Mouse (Mus musculus) olfactory bulb, adult 2 months (tissue): ENCODE results near the gene Olfr418. TPM values are rescaled to one million over a fixed set of nuclear protein-coding genes. Genes with fewer than 3 reads are reported as not detected.
"Not testable (repeated sequence)": the region's sequence is repeated elsewhere in the genome, so short reads cannot be mapped to it uniquely, and the experiment has no call there.

Experiments
- H3K27ac ChIP-seq: fragments of 200-500 bp; 2 replicates; pipeline ENCODE4 v1.5.1; 2012; ENCODE audit warnings: low read depth, low read length; ENCODE audit not compliant: insufficient read depth
- H3K4me1 ChIP-seq: fragments of 200-500 bp; 2 replicates; pipeline ENCODE4 v1.6.1; 2012; ENCODE audit warnings: low read length; ENCODE audit not compliant: control insufficient read depth, insufficient read depth
- H3K4me3 ChIP-seq: fragments of 200-500 bp; 2 replicates; pipeline ENCODE4 v1.5.1; 2012; ENCODE audit warnings: mild to moderate bottlenecking, low read depth, low read length, moderate library complexity; ENCODE audit not compliant: insufficient read depth
- CTCF ChIP-seq: fragments of 200-500 bp; IDR thresholded peaks from 2 replicates; pipeline ENCODE4 v1.5.1; 2012; ENCODE audit warnings: low read depth, mild to moderate bottlenecking, low read length, moderate library complexity; ENCODE audit not compliant: insufficient read depth
- POLR2A ChIP-seq: fragments of 200-500 bp; IDR thresholded peaks from 2 replicates; pipeline ENCODE4 v1.6.1; 2012; ENCODE audit warnings: mild to moderate bottlenecking, low read depth, low read length, moderate library complexity; ENCODE audit not compliant: insufficient read depth
- WGBS: fragments of 180-500 bp; shearing (Covaris S2); methylation state at CpG from one replicate; pipeline ENCODE4 v1.1.7; 2018; 5-methylcytosine and 5-hydroxymethylcytosine counted together
- polyA plus RNA-seq: library from polyadenylated mRNA; stranded (reverse); fragments of >200 nt; gene quantifications from 2 replicates; pipeline ENCODE4 v1.2.4, GENCODE M21; 2012; ENCODE audit warnings: low replicate concordance; ENCODE audit not compliant: missing spikeins, insufficient read depth, insufficient read length

Gene Olfr418
- not detected in 2 replicates for polyA plus RNA-seq

GRCm38 (mm10) chr1:173265701-173266100 is at the start of gene Olfr418:
Gene Olfr418, plus strand, starts transcription at chr1:173266001.
- TF ChIP-seq CTCF (no peak), POLR2A (no peak)
- no peak within 1 kb of the TSS for H3K27ac ChIP-seq
- H3K4me1 ChIP-seq, result no peaks in the 10 kb centered on the region
- H3K4me3 ChIP-seq, result no peak within 1 kb of the TSS

GRCm38 (mm10) chr1:173216481-173216880 is 49.3 kb upstream of the Olfr418 start:
- no peak overlapping the region for H3K4me3 ChIP-seq
- TF ChIP-seq CTCF, result no peak
- TF ChIP-seq POLR2A, result no peak
- H3K27ac ChIP-seq, result no peak overlapping the region
- H3K4me1 ChIP-seq, result no peaks in the 10 kb centered on the region
- 95% methylated on average over 3 of the region's 3 CpGs for WGBS

- no peaks in the 10 kb centered on the region for H3K4me1 ChIP-seq
- TF ChIP-seq POLR2A (no peak), CTCF (no peak)
- no peak within 1 kb of the TSS for H3K4me3 ChIP-seq
- 80% methylated on average over 2 of the region's 2 CpGs for WGBS
- no peak within 1 kb of the TSS for H3K27ac ChIP-seq
Observed at GRCm38 (mm10) chr1:173227081-173227480, 38.7 kb upstream of the Olfr418 start, which contains the start of gene Fcer1a. Gene Fcer1a, minus strand, starts transcription at chr1:173227214.

- H3K4me3 ChIP-seq, H3K27ac ChIP-seq, H3K4me1 ChIP-seq: not testable (repeated sequence)
- WGBS, result 88% methylated on average over 1 of the region's 1 CpGs
Observed at GRCm38 (mm10) chr1:173237004-173237403, 28.8 kb upstream of the Olfr418 start.

- TF ChIP-seq POLR2A (no peak), CTCF (no peak)
- H3K4me3 ChIP-seq, result no peak overlapping the region
- H3K27ac ChIP-seq, result no peak overlapping the region
- WGBS, result 98% methylated on average over 3 of the region's 3 CpGs
- H3K4me1 ChIP-seq, result no peaks in the 10 kb centered on the region
Observed at GRCm38 (mm10) chr1:173249888-173250287, 15.9 kb upstream of the Olfr418 start.

GRCm38 (mm10) chr1:173277677-173278076 is 11.9 kb downstream of the Olfr418 start, which contains the start of gene Mptx2:
Gene Mptx2, minus strand, starts transcription at chr1:173277777.
- TF ChIP-seq POLR2A, result no peak
- no peak for TF ChIP-seq CTCF
- no peak within 1 kb of the TSS for H3K27ac ChIP-seq
- no peak within 1 kb of the TSS for H3K4me3 ChIP-seq
- 80% methylated on average over 3 of the region's 3 CpGs for WGBS
- H3K4me1 ChIP-seq, result no peaks in the 10 kb centered on the region

- H3K4me1 ChIP-seq, result not testable (repeated sequence)
- 73% methylated on average over 3 of the region's 3 CpGs for WGBS
Observed at GRCm38 (mm10) chr1:173302795-173303194, 37.0 kb downstream of the Olfr418 start.

GRCm38 (mm10) chr1:173313535-173314050 is 47.8 kb downstream of the Olfr418 start:
- H3K4me3 ChIP-seq, H3K4me1 ChIP-seq, H3K27ac ChIP-seq: not testable (repeated sequence)
- WGBS, result 81% methylated on average over 7 of the region's 7 CpGs

More at GRCm38 (mm10) chr1:173302795-173303194, 37.0 kb downstream of the Olfr418 start:
- not testable (repeated sequence) for H3K4me3 ChIP-seq, H3K27ac ChIP-seq

GRCm38 (mm10) chr1:173315725-173316124 is 49.9 kb downstream of the Olfr418 start:
- Histone ChIP-seq H3K4me3 (no peak overlapping the region), H3K27ac (no peak overlapping the region), H3K4me1 (no peaks in the 10 kb centered on the region)
- no peak for TF ChIP-seq CTCF
- no peak for TF ChIP-seq POLR2A
- 91% methylated on average over 3 of the region's 3 CpGs for WGBS

GRCm38 (mm10) chr1:173317925-173318477 is 52.2 kb downstream of the Olfr418 start:
- no peaks in the 10 kb centered on the region for H3K4me1 ChIP-seq
- 95% methylated on average over 2 of the region's 2 CpGs for WGBS

More at GRCm38 (mm10) chr1:173317925-173318477, 52.2 kb downstream of the Olfr418 start:
- TF ChIP-seq CTCF, result no peak
- no peak for TF ChIP-seq POLR2A
- H3K4me3 ChIP-seq, result no peak overlapping the region
- H3K27ac ChIP-seq, result no peak overlapping the region
